22 mouse cellular contexts compared by ENCODE assay signal in genomic region chr2:69690214-69690613, GRCm38 (mm10). TPM values are rescaled to one million over a fixed set of nuclear protein-coding genes. Genes with fewer than 3 reads are reported as not detected.
DNase-seq lines count a peak whose midpoint lies in the region; ATAC-seq and TF ChIP-seq lines count a peak whose summit lies in the region.
"Had no signal": no experiment of that assay in that cellular context is flagged by ENCODE, and none has a peak within 500 bp of the region (broad histone marks: within the 10 kb centered on the region; RNA-seq: fewer than 3 reads in every experiment).

No protein-coding gene starts in this region.

- TF ChIP-seq CTCF in heart, adult 2 months (IDR thresholded peaks at IDR 0.05) = no peak

- no peak overlapping the region for H3K4me3 ChIP-seq in heart, adult 2 months

- intact Hi-C loops in heart, adult 2 months (cut with DNase I) = no loop called here

- WGBS in heart, adult 2 months = 91% methylated on average over 3 of the region's 3 CpGs

- H3K79me2 ChIP-seq in heart, adult 2 months (replicated peaks; ENCODE audit: control insufficient read depth, insufficient read depth, low read length) = no peaks in the 10 kb centered on the region

- no peak overlapping the region for H3K27ac ChIP-seq in heart, adult 2 months

- no peak for DNase-seq in frontal cortex, postnatal 36 days (ENCODE audit: low spot score in 2 of 2)
- DNase-seq in right cerebral cortex, adult 18-20 months = peak; percentile 19
- no peak for DNase-seq in right cerebral cortex, postnatal 10 days (ENCODE audit: low spot score in 2 of 2)
- DNase-seq in brain, adult 2 months (ENCODE audit: low read depth, low spot score) = peak; percentile 38
- DNase-seq in heart, adult 2 months = no peak
- DNase-seq: adrenal gland, adult 2 months; adrenal gland, adult 8-10 months; adrenal gland, postnatal 10 days; adrenal gland, postnatal 14 days; adrenal gland, postnatal 25 days; adrenal gland, postnatal 36 days; B cell, adult 2 months; cerebellum, adult 11 months; cerebellum, adult 11-12 months; cerebellum, adult 18-20 months; cerebellum, adult 2 months had no signal

- no peaks in the 10 kb centered on the region for H3K27me3 ChIP-seq in heart, adult 2 months (ENCODE audit: control insufficient read depth, insufficient read depth, low read length)
- H3K27me3 ChIP-seq: CH12.LX, Patski had no signal

- H3K4me1 ChIP-seq in heart, adult 2 months (ENCODE audit: control insufficient read depth, insufficient read depth, low read length) = no peaks in the 10 kb centered on the region

- no peaks in the 10 kb centered on the region for H3K36me3 ChIP-seq in heart, adult 2 months (ENCODE audit: control insufficient read depth, insufficient read depth, low read length)

- no peak for TF ChIP-seq EP300 in heart, adult 2 months (IDR thresholded peaks at IDR 0.05; ENCODE audit: insufficient read depth, low read depth, low read length)

- no peak for TF ChIP-seq POLR2A in heart, adult 2 months (IDR thresholded peaks at IDR 0.05; ENCODE audit: insufficient read depth, low read depth, low read length)

- peak; percentile 57 for ATAC-seq in frontal cortex, adult (ENCODE audit: low TSS enrichment)
- ATAC-seq: activated CD4-positive, CD25-positive, alpha-beta regulatory T cell, adult 4 months; CD4-positive, CD25-positive, alpha-beta regulatory T cell, adult 4 months; Patski had no signal

- H3K9ac ChIP-seq in heart, adult 2 months (ENCODE audit: low read depth, low read length) = no peak overlapping the region

RNA-seq across cellular contexts. Expression of gene Klhl41, which starts 20.3 kb away (rescaled TPM):
- 10 to 100 TPM; 67.3 to 75.7 TPM for total RNA-seq in heart, adult 2 months (2021)
- polyA plus RNA-seq in heart, adult 2 months (2012; rRNA removed) = 19.3 and 40.7 TPM in 2 replicates
- total RNA-seq: G1E had no signal
- polyA plus RNA-seq: activated CD4-positive, CD25-positive, alpha-beta regulatory T cell, adult 4 months; G1E had no signal

RNA-seq across cellular contexts. Expression of gene Fastkd1, which starts 23.1 kb away (rescaled TPM):
- total RNA-seq in heart, adult 2 months (2021) = 10 to 100 TPM; 27.1 to 33.1 TPM
- polyA plus RNA-seq in heart, adult 2 months (2012; rRNA removed) = 8.8 and 17.2 TPM in 2 replicates

RNA-seq across cellular contexts. Expression of gene Ppig, which starts 32.1 kb away (rescaled TPM):
- total RNA-seq in heart, adult 2 months (2021) = 10 to 100 TPM; 35.5 to 36.2 TPM
- 1.7 and 4.4 TPM in 2 replicates for polyA plus RNA-seq in heart, adult 2 months (2012; rRNA removed)

RNA-seq across cellular contexts. Expression of gene Bbs5, which starts 43.2 kb away (rescaled TPM):
- total RNA-seq in heart, adult 2 months (2021) = 1 to 10 TPM; 5.1 to 5.2 TPM
- 1.6 and 2.0 TPM in 2 replicates for polyA plus RNA-seq in heart, adult 2 months (2012; rRNA removed)

Comparison
In these comparisons a context has a peak if more than half of its experiments do, and no peak if none do; other contexts are left out.
1. DNase-seq: peak in right cerebral cortex, adult 18-20 months (single experiment) and brain, adult 2 months (single experiment); none in frontal cortex, postnatal 36 days (0 of 2), right cerebral cortex, postnatal 10 days (0 of 2) and heart, adult 2 months (0 of 2).